ENCODE assay signal across 7 mouse cellular contexts in genomic region chr11:76379921-76380544, GRCm38 (mm10). TPM values are rescaled to one million over a fixed set of nuclear protein-coding genes. Genes with fewer than 3 reads are reported as not detected.
DNase-seq lines count a peak whose midpoint lies in the region; ATAC-seq and TF ChIP-seq lines count a peak whose summit lies in the region.

No protein-coding gene starts in this region.

- TF ChIP-seq CTCF in MEL (IDR thresholded peaks at IDR 0.05 in 2 of 3, conservative IDR thresholded peaks at IDR 0.05 in 1 of 3; ENCODE audit: control insufficient read depth in 1 of 3, insufficient read depth in 1 of 3, low read depth in 2 of 3, low read length in 3 of 3, poor library complexity in 1 of 3, severe bottlenecking in 1 of 3) = no peak

- ATAC-seq in heart, embryonic 15.5 days (replicated peaks; ENCODE audit: insufficient number of reproducible peaks, insufficient read depth, low FRiP score, low read depth) = peak; percentile 56; the same call in 1 of the 2 replicates

- no peak for TF ChIP-seq RAD21 in MEL (IDR thresholded peaks at IDR 0.05; ENCODE audit: low read depth, low read length)

- H3K4me1 ChIP-seq in MEL (ENCODE audit: control insufficient read depth in 1 of 2, insufficient read depth in 2 of 2, low read length in 2 of 2) = no peaks in the 10 kb centered on the region
- peaks cover 24% of the 10 kb centered on the region for H3K4me1 ChIP-seq in heart, embryonic 15.5 days (replicated peaks)

- 23% methylated on average over 11 of the region's 11 CpGs for WGBS in heart, embryonic 15.5 days

- no peaks in the 10 kb centered on the region for H3K9me3 ChIP-seq in MEL (replicated peaks; ENCODE audit: insufficient read depth, low read length)
- H3K9me3 ChIP-seq in heart, embryonic 15.5 days (replicated peaks) = no peaks in the 10 kb centered on the region

- no peak overlapping the region for H3K27ac ChIP-seq in MEL (ENCODE audit: control insufficient read depth, low read depth, low read length)
- H3K27ac ChIP-seq in heart, embryonic 15.5 days = peak overlapping the region; percentile 59

- no peak overlapping the region for H3K4me2 ChIP-seq in heart, embryonic 15.5 days

- peaks cover 0 to 4% of the 10 kb centered on the region in 2 experiments; a peak in 1 of 4 replicates for H3K36me3 ChIP-seq in MEL (ENCODE audit: control insufficient read depth in 1 of 2, insufficient read depth in 2 of 2, low read length in 2 of 2)
- no peaks in the 10 kb centered on the region for H3K36me3 ChIP-seq in heart, embryonic 15.5 days

- H3K9ac ChIP-seq in MEL (ENCODE audit: control insufficient read depth, low read depth, low read length, poor library complexity, severe bottlenecking) = no peak overlapping the region
- H3K9ac ChIP-seq in heart, embryonic 15.5 days = no peak overlapping the region

- TF ChIP-seq POLR2A in MEL (IDR thresholded peaks at IDR 0.05; ENCODE audit: control insufficient read depth in 1 of 2, insufficient read depth in 1 of 2, low read depth in 1 of 2, low read length in 2 of 2, poor library complexity in 1 of 2) = no peak

- H3K4me3 ChIP-seq in MEL (ENCODE audit: control insufficient read depth in 1 of 2, insufficient read depth in 1 of 2, low read depth in 2 of 2, low read length in 2 of 2) = no peak overlapping the region
- H3K4me3 ChIP-seq in heart, embryonic 15.5 days = no peak overlapping the region

- TF ChIP-seq EP300 in MEL (IDR thresholded peaks at IDR 0.05; ENCODE audit: low read depth in 1 of 2, low read length in 2 of 2) = no peak

- no peak for DNase-seq in MEL (ENCODE audit: low read depth, low spot score)
- DNase-seq in adrenal gland, adult 2 months = peak; percentile 78
- DNase-seq in kidney, postnatal 36 days = peak; percentile 80 to 88
- DNase-seq in layer of hippocampus, adult 9-10 months (ENCODE audit: low spot score) = no peak
- DNase-seq in left cerebral cortex, adult 9 months (ENCODE audit: low spot score in 2 of 2) = no peak
- DNase-seq in urinary bladder, adult 2 months (ENCODE audit: low spot score) = no peak

- H3K27me3 ChIP-seq in MEL (ENCODE audit: control insufficient read depth in 1 of 2, insufficient read depth in 2 of 2, low read length in 2 of 2) = no peaks in the 10 kb centered on the region
- no peaks in the 10 kb centered on the region for H3K27me3 ChIP-seq in heart, embryonic 15.5 days

- no peaks in the 10 kb centered on the region; the same call in 1 of the 2 replicates for H3K79me2 ChIP-seq in MEL (ENCODE audit: control insufficient read depth, insufficient read depth, low read length, poor library complexity)

TF ChIP-seq in MEL, 35 proteins besides CTCF, POLR2A, EP300 and RAD21:
- TF ChIP-seq ZNF384 (IDR thresholded peaks at IDR 0.05; ENCODE audit: low read depth, low read length) (peak; percentile 61; the same call in 1 of the 2 replicates), TAL1 (IDR thresholded peaks at IDR 0.05; ENCODE audit: low read length) (no peak)
TF ChIP-seq in MEL: peak in this region for 1.

RNA-seq across cellular contexts. Expression of gene Nxn, which starts 18.9 kb away (rescaled TPM):
- total RNA-seq in MEL (2012; rRNA removed) = 53.0 and 65.8 TPM in 2 replicates
- polyA plus RNA-seq in MEL (2012; ENCODE audit: insufficient read depth in 1 of 2, insufficient read length in 2 of 2, low read depth in 1 of 2, low replicate concordance in 2 of 2, missing spikeins in 1 of 2) = 10 to 100 TPM; 52.8 to 54.3 TPM
- total RNA-seq in adrenal gland, adult 2 months (2021) = 10 to 100 TPM; 28.9 to 31.6 TPM
- polyA plus RNA-seq in adrenal gland, adult 2 months (2012; rRNA removed) = 21.5 and 25.2 TPM in 2 replicates
- polyA plus RNA-seq in heart, embryonic 15.5 days (2015; fragmentation: Nextera tagmentation; extraction: Ambion mirVana) = 18.6 and 26.0 TPM in 2 replicates
- 59.5 and 71.7 TPM in 2 replicates for polyA plus RNA-seq in urinary bladder, adult 2 months (2012; rRNA removed)

RNA-seq across cellular contexts. Expression of gene Timm22, which starts 26.7 kb away (rescaled TPM):
- total RNA-seq in MEL (2012; rRNA removed) = 71.6 and 77.0 TPM in 2 replicates
- 10 to 100 TPM in 1 of 2 experiments, not detected in 1; 47.4 TPM for polyA plus RNA-seq in MEL (2012; ENCODE audit: insufficient read depth in 1 of 2, insufficient read length in 2 of 2, low read depth in 1 of 2, low replicate concordance in 2 of 2, missing spikeins in 1 of 2)
- 10 to 100 TPM; 37.9 to 53.7 TPM for total RNA-seq in adrenal gland, adult 2 months (2021)
- polyA plus RNA-seq in adrenal gland, adult 2 months (2012; rRNA removed) = 13.8 and 21.4 TPM in 2 replicates
- 79.9 and 84.9 TPM in 2 replicates for polyA plus RNA-seq in heart, embryonic 15.5 days (2015; fragmentation: Nextera tagmentation; extraction: Ambion mirVana)
- 19.6 and 21.5 TPM in 2 replicates for polyA plus RNA-seq in urinary bladder, adult 2 months (2012; rRNA removed)

Comparison
In these comparisons a context has a peak if more than half of its experiments do, and no peak if none do; other contexts are left out.
1. DNase-seq: peak in adrenal gland, adult 2 months (single experiment) and kidney, postnatal 36 days (2 of 2); none in MEL (single experiment), layer of hippocampus, adult 9-10 months (single experiment), left cerebral cortex, adult 9 months (0 of 2) and urinary bladder, adult 2 months (single experiment).